Mouse (Mus musculus) mouse trophoblast stem cell (cell line): ENCODE data around the gene Mdc1.

Experiments
- in situ Hi-C, 2 experiments: fragments of 300-500 bp; cut with MseI, MboI; formaldehyde crosslinking; loops; 2 replicates in 1 of 2; 3 replicates in 1 of 2; pipeline ENCODE4 v1.15.1; 2025

Mdc1 gene

DNA sequence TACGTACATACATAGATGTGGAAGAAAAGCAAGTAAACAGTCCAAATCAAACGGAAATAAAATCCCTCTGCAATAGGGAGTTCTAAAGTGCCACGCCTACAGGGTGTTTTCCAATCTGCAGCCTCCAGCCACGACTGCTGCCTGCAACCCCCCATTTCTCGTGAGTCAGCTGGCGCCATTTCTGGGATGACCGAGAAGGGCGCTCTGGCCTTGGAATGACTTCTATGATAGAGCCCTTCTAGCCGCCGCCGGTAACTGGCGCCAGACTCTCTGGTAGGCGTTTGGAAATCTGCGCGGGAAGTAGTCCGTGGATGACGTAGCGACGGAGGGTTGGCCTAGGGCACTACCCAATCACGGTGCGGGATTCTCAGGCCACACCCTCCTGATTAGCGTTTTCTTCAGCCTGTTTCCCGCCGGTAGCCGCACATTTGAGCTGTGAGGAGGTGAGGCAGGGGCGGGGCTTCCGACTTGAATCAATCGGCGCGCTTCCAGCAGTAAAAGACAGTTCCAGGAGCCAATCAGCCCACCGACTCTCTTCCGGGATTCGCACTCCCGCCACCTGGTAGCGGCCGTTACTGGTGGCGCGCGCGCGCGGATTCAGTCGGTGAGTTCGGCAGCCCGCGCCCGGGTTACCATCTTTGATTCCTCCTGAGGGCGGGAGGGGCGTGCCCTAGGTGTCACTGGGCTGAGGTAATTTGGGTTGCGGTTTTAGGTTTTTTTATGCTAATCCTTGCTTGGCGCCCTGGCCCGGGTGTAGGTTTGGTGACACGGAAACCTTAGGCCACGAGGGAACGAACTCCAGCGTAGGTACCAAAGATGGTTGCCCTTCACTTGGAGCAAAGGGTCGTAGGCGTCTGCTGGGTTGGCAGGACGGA is at the start of gene Mdc1:
Mdc1 (plus strand) TSS at position 440 of the 875 bp plus-strand sequence.
- in situ Hi-C loops, result no loop called here

DNA sequence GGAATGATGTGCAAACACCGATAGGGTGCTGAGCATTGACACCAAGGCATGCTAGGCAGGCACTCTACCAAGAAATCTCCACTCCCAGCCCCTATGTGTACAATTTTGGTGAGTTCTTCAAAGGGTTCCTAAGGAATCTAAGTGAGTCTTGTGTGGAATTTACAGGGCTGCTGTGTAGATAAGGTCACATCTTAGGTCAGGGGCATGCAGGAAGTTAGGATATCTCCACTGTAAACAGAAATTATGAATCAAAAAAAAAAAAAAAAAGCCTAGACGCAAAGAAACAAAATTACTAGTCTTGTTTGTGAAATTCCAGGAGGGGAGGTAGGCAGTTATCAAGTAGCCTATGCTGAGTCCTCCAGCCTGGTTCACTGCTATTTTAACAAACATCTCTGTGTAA is 48.5 kb upstream of the Mdc1 start:
- in situ Hi-C loops, result no loop called here

DNA sequence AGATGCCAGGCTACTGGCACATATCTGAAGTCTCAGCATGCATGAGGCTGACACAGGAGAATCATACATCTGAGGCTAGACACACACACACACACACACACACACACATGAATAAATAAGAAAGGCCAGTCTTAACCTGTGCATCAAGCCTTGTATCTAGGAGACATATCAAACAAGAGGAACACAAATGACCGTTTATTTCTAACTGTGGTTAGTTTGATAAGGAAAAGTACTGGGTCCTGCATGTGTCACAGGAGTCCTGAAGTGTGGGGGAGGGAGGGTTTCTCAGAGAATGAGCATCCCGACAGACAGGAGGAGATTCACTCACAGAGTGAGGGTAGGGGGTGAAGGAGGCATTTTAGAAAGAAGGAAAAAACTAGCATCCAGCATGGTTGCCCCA is 46.2 kb upstream of the Mdc1 start:
- in situ Hi-C loops, result no loop called here

DNA sequence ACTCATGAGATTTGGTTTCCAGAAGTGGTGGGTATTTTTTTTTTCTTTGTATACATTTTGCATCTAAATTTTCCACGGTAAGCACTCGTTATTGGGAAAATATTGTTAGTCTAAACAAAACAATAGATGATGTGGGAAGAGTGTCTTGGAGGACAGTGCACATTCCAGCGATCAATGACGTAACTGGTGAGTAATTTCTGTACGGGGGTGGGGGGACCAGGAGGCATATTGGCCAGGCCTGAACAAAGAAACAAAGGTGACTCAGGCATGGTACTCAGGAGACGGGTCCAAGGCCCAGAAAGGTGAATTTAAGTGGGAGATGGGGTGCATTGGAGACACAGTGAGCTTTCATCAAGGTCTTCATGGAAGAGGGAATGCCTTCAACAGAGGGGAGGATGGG is 45.7 kb upstream of the Mdc1 start:
- in situ Hi-C loops, result no loop called here

DNA sequence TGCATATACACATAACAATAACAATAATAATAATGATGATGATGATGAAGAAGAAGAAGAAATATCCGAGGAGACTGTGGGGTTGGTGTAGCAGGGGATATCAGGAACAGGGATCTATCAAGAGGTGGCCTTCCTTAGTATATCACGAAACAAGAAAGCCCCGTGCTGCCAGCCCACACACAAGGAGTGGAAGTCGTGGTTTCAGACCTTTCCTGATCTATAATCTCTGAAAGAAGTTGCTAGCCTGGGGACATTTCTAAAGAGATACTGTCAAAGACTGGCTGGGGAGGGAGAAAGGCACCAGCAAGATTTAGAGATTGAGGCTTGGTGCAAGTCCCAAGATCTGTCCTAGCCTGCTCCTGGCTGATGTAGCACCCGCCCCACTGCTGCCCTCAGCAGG is 44.5 kb upstream of the Mdc1 start:
- in situ Hi-C loops, result no loop called here

DNA sequence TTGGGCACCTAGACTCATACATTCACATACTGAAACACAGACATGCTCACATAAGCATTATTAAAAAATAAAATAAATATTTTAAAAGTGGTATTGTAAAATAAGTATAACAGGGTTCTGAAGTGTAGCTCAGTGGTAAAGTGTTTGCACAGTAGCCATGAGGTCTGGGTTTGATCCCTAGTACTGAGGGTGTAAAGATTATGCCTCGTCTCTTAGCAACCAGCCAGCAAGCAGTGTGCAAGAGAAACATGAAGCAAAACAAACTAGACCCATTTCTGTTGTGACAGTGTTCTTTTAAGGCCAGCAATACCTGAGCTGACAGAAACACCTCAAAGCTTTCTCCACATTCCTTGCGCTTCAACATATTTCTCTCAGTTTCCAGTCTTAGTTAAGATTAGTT is 40.4 kb upstream of the Mdc1 start:
- in situ Hi-C loops, result no loop called here

DNA sequence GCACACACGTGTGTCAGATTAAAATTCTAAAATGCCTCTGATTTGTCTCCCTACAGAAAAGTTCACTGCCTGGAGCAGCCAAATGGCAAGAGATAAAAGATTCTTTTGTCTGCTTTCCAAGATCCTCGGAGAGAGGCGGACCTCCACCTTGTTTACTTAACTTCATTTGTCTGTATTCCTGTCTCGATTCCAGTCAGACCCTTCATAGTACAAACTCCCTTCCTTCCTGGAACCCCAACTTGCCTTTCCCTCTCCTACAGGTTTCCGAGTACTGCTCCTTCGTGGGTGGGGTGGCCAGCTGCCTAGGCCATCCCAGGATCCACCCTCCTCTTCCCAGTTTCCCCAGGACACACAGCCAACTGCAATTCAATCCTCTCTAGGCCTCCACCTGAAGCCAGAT is 38.3 kb upstream of the Mdc1 start:
- in situ Hi-C loops, result no loop called here

DNA sequence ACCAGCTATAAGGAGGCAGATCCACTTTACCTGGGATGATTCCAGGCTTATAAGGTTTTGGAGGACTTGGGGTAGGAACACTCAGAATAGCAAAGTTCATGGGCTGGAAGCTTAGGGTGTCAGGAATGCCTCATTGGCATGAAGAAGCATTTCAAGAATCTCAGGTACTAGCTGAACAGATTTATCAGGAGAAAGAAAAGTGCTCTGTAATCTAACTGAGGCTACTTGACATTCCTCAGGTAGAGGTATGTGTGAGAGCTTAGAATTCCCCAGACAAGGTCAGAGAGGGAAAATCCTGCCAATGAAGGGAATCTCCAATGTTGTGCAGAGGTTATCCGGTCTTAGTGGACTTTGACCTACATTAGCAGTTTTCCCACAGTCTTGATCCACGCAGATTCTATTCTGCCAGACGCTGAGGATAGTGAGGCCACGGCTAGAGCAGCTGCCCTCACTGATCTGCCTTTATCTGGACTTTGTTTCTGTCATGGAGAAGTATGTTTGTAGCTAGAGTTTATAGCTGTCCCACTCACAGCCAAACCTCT is 37.4 kb upstream of the Mdc1 start:
- in situ Hi-C loops, result no loop called here

DNA sequence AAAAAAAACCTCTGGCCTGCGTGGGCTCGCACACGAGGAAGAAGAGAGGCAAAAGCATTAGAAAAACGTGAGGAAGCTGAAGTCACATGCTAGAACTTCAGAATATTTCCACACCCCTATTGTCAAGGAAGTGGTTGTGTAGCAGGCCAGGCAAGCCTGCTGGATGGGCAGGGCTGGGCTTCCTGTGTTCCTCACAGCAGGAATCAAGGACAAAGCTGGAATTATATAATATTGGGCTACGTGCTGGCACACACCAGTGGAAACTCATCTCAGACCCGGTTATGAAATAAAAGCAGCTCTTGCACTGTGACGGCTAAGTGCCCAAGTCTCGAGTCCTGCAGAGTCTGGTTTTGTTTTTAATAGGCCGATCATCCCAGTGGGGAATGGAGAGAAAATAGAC is 33.2 kb upstream of the Mdc1 start:
- in situ Hi-C loops, result no loop called here

DNA sequence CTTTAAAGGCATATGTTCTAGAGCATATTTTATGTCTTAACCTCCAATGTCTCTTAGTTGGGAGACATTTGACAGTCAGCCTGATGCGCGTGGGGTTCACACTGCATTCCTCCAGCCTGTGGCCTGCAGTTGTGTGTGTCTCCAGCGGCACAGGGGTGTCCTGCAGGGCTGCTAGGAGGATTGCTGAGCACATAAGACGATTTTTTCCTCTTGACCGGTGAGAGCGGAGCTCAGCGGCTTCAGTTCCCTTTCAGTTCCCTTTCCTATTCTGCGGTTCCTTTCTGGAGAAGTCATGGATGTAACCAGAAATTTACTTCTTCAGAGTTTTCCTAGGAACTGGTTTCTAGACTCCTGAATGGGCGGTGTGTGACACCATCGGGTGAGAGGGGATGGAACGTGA is 31.9 kb upstream of the Mdc1 start:
- in situ Hi-C loops, result no loop called here

DNA sequence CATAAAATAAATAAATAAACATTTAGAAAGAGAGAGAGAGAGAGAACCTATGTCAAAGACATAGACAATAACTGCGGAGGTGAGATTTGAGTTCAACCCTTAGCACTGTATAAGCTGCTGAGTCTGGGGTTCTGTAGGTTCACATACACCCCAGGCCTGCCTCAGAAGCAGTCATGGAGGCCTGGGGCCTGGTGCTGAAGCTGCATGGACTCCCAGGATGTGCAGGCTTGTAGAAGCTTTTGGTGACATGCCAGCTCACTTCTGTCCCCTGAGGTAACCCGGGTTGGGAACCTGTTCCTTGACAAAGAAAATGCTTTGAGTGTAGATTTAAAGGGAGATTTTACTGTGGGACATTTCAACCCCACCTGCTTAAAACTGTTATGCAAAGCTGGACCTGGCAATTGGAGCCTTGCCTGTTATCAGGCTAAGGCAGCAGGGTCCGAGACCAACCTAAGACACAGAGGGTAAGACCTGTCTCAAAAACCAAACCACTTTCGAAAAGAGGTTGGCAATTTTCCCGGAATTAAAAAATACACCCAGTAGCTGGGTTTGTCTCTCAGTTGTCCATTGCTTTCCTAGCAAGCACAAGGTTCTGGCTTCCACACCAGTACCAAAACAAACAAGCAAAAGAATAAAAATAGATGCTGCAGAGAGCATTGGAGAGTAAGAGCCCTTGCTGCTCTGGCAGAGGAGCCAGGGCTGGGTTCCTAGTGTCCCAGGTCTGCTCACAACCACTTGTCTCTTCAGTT is 30.2 kb upstream of the Mdc1 start:
- in situ Hi-C loops, result no loop called here

DNA sequence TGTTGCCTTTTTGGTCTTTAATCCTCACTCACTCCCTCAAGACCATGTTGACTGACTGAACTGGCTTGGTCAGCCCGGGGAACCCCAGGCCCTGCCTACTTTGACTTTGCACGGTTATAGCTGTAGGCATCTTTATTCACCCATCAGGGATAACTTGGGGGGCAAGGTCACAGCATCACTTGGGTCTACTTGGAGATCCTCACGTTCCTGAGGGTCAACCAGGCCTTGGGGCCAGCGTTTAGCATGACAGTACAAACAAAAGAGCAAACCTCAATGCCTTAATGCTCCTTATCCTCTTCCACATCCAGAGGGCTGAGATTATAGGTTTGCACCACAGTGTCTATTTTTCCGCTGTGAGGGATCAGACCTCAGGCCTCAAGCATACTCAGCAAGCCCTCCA is 29.0 kb upstream of the Mdc1 start:
- in situ Hi-C loops, result no loop called here

DNA sequence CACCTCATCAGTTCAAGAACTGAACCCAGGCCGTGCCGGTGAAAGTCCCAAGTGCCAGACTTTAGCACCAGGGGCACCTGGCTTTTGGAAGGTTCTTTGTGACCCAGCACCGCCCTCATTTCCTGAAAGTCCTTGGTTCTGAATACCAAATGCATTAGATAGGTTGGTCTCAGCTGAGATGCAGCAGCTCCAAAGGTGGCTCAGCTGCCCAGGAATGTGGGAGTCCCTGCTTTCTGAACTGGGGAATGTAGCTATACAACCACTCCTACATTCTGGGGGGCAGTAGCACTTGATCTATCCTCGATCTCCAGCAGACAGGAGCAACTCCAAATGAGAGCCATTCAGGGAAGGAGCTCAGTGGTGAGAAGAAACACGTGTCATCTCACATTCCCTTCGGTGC is 28.6 kb upstream of the Mdc1 start:
- in situ Hi-C loops, result no loop called here

DNA sequence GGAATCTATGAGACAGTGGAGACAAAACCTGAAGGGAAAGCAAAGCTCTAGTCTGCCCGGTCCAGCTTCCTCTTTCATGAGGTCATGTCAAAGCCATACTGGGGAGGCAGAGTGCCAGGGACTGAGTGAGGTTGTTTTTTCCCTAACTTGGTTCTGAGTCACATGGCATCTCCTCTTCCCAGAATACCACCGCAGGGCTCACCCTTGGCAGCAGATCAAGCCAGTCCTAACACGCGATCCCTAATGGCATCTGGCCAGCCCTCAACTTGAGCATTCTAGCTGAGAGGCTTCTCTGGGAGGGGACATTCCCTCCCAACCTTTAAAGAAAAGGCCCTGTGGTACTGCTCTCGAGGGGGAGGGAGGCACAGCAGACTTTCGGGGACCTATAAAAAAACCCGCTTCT is 28.1 kb upstream of the Mdc1 start:
- in situ Hi-C loops, result no loop called here

DNA sequence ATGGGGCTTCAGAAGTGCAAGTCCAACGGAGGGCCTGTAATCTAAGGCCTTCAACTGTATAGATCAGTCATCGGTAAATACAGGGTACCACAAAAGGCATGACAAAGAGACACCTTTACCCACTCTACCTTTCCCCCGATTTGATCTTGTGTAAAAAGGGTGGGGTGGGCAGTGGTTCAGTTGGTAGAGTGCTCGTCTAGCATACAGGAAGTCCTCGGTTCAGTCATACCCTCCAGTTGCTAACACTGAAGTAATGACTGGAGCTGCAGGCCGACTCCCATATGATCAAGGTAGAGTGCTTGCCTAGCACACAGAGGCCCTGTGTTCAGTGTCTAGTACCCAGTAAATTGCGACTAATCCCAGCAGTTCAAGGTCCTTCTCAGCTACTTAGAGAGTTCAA is 27.7 kb upstream of the Mdc1 start:
- in situ Hi-C loops, result no loop called here

DNA sequence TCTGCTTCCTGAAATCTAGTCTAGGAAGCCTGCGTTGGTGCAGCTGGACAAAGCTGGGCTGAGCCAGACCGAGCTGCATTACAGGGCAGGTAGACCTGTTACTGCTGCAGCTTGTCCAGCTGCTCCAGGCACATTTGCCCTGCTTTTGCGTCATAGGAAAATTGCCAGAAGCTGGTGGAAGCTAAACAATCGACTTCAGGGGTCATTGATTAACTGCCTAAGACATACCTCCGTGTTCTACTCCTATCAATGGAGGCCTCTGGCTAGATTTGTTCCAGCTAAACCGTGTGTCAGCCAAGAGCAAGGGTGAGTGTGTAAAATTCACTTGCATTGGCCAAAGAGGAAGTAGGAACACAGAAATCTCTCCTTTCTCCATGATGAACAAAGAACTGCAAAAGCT is 26.6 kb upstream of the Mdc1 start:
- in situ Hi-C loops, result no loop called here

DNA sequence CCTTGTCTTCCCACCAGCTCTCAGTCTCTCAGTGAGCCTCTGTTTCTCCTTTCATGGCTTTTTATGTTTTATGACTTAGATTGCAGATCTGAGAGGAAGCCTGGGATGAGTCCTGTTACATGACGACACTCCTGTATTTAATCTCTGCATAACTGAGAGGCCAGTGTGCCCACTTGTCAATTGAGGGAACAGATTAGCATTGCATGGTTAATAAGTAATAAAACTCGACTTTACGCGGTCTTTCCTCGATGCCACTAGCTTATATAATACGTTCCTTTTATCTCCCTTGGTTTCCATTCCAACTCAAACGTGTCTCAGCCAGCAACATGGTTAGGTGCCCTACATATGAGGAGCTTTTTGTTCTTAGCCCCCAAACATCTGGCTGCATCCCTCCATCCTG is 25.5 kb upstream of the Mdc1 start:
- in situ Hi-C loops, result no loop called here

DNA sequence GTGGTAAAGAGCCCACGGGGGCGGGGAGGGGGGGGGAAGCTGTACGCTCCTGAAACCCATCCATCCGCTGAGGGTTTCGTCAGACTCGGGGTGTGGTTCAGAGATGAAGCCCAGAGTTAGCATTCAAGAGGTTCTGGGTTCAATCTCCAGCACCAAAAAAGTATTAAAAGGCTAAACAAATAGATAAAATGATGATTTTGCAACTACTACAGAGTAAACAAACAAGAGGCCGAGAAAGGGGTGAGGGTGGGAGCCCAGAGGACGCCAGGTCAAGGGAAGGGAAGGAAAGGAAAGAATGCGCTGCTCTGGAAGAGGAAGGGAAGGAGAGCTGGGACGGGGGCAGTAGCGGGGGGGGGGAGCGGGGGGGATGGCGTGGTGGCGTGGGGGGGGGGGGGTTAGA is 24.6 kb upstream of the Mdc1 start:
- in situ Hi-C loops, result no loop called here

DNA sequence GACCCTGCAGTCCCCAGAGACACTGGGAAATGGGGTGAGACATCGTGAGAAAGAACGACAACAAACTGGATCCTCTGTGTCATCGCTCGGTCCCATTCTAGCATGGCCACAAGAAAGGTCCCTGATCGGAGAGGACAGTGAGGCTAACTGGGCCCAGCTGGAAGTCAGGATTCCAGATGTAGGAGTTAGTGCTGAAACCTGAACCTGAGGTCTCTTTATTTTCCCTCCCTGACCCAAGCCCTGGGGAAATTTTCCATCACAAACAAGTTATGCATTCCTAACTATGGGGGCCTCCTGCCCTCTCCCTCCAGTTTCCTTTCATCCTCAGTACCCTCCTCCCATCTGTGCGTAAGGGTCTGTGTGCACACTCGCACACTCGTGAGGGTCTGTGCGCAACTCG is 24.1 kb upstream of the Mdc1 start:
- in situ Hi-C loops, result no loop called here

DNA sequence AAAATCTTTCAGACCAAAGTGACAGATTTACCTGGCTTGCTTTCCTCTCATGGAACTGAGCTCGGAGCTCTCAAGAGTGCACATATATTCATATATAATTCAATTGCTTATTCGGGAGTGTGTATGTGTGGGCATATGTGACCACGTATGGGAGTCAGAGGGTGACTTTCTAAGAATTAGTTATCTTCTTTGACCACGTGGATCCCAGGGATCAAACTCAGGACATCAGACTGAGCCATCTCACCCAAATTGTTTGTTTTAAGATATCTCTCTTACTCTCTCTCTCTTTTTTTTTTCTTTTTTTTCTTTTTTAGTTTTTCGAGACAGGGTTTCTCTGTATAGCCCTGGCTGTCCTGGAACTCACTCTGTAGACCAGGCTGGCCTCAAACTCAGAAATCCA is 21.2 kb upstream of the Mdc1 start:
- in situ Hi-C loops, result no loop called here

DNA sequence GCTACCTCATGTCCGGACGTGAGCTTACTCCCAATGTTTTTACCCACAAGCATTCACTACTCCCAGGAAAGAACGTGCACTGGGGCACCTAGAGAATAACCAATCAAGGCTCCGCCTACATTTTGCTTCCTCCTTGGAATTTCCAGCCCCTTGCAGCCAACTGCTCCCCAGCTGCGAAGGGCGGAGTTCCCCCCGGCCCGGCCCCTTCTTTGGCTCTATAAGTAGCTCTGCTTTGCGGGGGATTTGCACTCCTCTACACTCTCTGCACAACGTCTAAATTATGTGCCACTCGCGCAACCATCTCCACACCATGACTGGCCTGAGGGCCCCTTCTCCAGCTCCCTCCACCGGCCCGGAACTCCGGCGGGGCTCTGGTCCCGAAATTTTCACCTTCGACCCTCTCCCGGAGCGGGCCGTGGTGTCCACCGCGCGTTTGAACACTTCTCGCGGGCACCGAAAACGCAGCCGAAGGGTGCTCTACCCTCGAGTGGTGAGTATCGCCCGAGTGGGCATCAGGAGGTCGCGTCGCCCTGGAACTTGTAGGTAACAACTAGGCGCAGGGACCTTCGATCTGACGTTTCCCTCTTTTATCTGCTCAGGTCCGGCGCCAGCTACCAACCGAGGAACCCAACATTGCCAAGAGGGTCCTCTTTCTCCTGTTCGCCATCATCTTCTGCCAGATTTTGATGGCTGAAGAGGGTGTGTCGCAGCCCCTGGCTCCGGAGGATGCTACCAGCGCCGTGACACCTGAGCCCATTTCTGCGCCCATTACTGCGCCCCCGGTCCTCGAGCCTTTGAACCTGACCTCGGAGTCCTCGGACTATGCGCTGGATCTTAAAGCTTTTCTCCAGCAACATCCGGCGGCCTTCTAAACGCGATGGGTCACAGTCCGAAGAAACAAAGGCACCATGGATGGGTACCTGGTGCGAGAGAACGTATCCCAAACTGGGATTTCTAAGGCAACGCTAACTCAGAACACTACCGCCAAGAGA is 19.6 kb upstream of the Mdc1 start, which contains the start of gene Ier3:
Ier3 (plus strand) TSS at position 246 of the 992 bp plus-strand sequence.
- in situ Hi-C loops, result no loop called here

DNA sequence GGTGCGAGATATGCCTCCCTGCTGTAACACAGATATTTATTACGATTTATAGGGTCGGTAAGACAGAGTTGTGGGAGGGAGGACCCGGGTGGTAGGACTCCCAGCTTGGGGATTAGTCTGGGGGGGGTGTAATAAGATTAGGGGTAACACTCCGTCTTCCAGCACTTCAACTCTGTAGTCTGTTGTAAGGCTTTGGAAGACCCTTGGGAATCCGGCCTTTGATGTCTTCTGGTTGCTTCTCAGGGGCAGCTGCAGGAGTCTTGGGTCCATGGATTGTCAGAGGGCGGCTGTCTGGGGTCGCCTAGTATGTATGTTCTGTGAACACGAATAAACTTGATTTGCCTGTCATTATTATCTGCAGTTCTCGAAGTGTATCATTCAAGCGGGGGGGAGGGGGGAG is 18.8 kb upstream of the Mdc1 start:
- in situ Hi-C loops, result no loop called here
